Mouse (Mus musculus): ENCODE results near the gene Lancl2. TPM values are rescaled to one million over a fixed set of nuclear protein-coding genes. Genes with fewer than 3 reads are reported as not detected.

Lancl2 gene
- polyA plus RNA-seq, 1 experiment: 5.0 TPM

DNA sequence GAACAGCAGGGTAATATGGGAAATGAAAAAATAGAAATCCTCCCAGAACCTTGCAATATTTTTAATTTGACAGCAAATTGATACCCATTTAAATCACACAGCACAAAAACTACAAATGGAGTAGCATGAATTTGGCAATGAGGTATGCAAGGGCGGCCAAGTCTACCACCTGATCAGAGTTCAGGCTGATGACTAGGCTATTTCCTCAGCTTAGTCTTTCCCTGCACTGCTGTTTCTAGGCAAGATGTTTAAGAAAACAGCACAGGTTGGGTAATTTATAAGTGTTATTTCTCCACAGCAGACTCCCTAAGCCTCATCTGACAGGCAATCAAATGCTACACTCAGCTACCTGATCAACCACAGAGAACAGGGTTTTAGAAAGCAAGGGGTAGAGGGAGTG lies 81.9 kb downstream of the Lancl2 start:
- 95% methylated on average over 1 of the region's 1 CpGs for WGBS
- Histone ChIP-seq H3K4me1 (ENCODE audit: control insufficient read depth, insufficient read depth, low read length) (no peaks in the 10 kb centered on the region), H3K4me3 (ENCODE audit: insufficient read depth, low read depth, low read length) (no peak overlapping the region), H3K27me3 (replicated peaks; ENCODE audit: control insufficient read depth, insufficient read depth, low read length) (no peaks in the 10 kb centered on the region), H3K36me3 (ENCODE audit: control insufficient read depth, insufficient read depth, low read length) (no peaks in the 10 kb centered on the region), H3K27ac (ENCODE audit: insufficient read depth, low read depth, low read length) (no peak overlapping the region)
- no peak for DNase-seq
- no peak for TF ChIP-seq CTCF (conservative IDR thresholded peaks at IDR 0.05; ENCODE audit: insufficient read depth, insufficient read length, low read depth, low read length)
- no peak for TF ChIP-seq POLR2A (IDR thresholded peaks at IDR 0.05; ENCODE audit: low read depth, low read length)

DNA sequence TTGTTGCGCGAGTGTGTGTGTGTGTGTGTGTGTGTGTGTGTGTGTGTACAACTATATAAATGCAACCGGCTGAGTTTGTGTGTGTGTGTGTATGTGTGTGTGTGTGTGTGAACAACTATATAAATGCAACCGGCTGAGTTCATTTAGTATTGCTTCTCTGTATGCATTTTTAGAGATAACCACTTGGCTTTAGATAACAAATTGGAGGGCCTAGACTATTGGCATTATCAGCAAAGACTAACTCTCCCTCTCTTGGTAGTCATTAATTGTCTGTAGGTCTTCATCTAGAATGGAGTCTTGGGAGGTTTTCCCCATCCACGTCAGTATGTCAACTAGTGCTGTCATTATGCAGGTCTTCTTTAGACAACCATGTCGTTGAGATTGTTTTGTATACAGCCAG lies 85.0 kb downstream of the Lancl2 start:
- Histone ChIP-seq H3K27ac (ENCODE audit: insufficient read depth, low read depth, low read length) (no peak overlapping the region), H3K27me3 (replicated peaks; ENCODE audit: control insufficient read depth, insufficient read depth, low read length) (no peaks in the 10 kb centered on the region), H3K4me1 (ENCODE audit: control insufficient read depth, insufficient read depth, low read length) (no peaks in the 10 kb centered on the region), H3K36me3 (ENCODE audit: control insufficient read depth, insufficient read depth, low read length) (no peaks in the 10 kb centered on the region), H3K4me3 (ENCODE audit: insufficient read depth, low read depth, low read length) (no peak overlapping the region)
- TF ChIP-seq POLR2A (IDR thresholded peaks at IDR 0.05; ENCODE audit: low read depth, low read length) (no peak), CTCF (conservative IDR thresholded peaks at IDR 0.05; ENCODE audit: insufficient read depth, insufficient read length, low read depth, low read length) (no peak)
- no peak for DNase-seq
- WGBS: 96% methylated on average over 6 of the region's 6 CpGs

Other genes starting within 250 kb of the Lancl2 start
- gene Ppm1k, start 167.1 kb upstream of the Lancl2 start, polyA plus RNA-seq (2012; rRNA removed): 3.2 and 6.2 TPM in 2 replicates
- gene Herc6, start 121.5 kb upstream of the Lancl2 start, polyA plus RNA-seq (2012; rRNA removed): 3.5 and 4.0 TPM in 2 replicates
- 19.2 and 19.5 TPM in 2 replicates for gene Pyurf, start 10.5 kb upstream of the Lancl2 start, polyA plus RNA-seq (2012; rRNA removed)
- 6.6 and 9.1 TPM in 2 replicates for gene Vopp1, start 122.6 kb downstream of the Lancl2 start, polyA plus RNA-seq (2012; rRNA removed)
- not detected in 2 replicates for gene Vmn1r21, start 147.8 kb downstream of the Lancl2 start, polyA plus RNA-seq (2012; rRNA removed)
- gene Vmn1r22, start 205.5 kb downstream of the Lancl2 start, polyA plus RNA-seq (2012; rRNA removed): not detected in 2 replicates
- not detected in 2 replicates for gene Vmn1r23, start 224.3 kb downstream of the Lancl2 start, polyA plus RNA-seq (2012; rRNA removed)

Data from kidney, adult 2 months (tissue).